ENCODE assay signal across 15 mouse cellular contexts in the genomic region with DNA sequence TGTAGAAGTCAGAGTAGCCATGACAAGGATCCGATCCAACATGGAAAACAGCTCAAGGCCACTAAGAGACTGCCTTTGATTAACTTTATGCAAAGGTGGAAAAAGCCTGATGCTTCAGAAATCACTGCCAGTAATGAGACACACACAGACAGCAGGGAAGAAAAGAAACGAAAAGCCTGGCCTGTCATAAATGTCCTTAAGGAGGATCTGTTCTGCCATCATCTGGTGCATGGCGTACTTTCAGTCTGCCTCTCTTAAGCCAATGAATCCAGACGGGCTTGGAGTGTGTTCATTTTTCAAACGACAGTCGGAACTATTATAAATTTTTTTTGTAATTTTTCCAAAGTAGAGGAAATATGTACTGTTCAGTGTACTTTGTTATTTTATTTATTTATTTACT.
DNase-seq lines count a peak whose midpoint lies in the region; ATAC-seq and TF ChIP-seq lines count a peak whose summit lies in the region.
"Had no signal": no experiment of that assay in that cellular context is flagged by ENCODE, and none has a peak within 500 bp of the region (broad histone marks: within the 10 kb centered on the region; RNA-seq: fewer than 3 reads in every experiment).

No protein-coding gene starts in this region.

- intact Hi-C loops in heart, adult 2 months (cut with DNase I), result no loop called here
- intact Hi-C loops in heart, postnatal 36 days (cut with DNase I), result no loop called here

- DNase-seq in heart, adult 2 months, result no peak
- DNase-seq in heart, embryonic 10.5 days (ENCODE audit: low spot score), result no peak
- DNase-seq in lung, adult 18-20 months, result no peak
- DNase-seq in right cerebral cortex, adult 2 months (ENCODE audit: low spot score in 2 of 2), result no peak
- no peak for DNase-seq in heart, postnatal 36 days
- DNase-seq: heart, adult 18-20 months; kidney, adult 18-20 months; right cerebral cortex, postnatal 14 days; thymus, postnatal 4 days had no signal

- H3K79me2 ChIP-seq in heart, adult 2 months (replicated peaks; ENCODE audit: control insufficient read depth, insufficient read depth, low read length), result peaks cover 1% of the 10 kb centered on the region; the same call in 1 of the 2 replicates

- H3K9ac ChIP-seq in heart, adult 2 months (ENCODE audit: low read depth, low read length), result no peak overlapping the region
- H3K9ac ChIP-seq in lung, embryonic 16.5 days (ENCODE audit: low read length), result no peak overlapping the region
- H3K9ac ChIP-seq in midbrain, embryonic 16.5 days (ENCODE audit: low read depth, low read length), result no peak overlapping the region
- H3K9ac ChIP-seq: limb, embryonic 15.5 days; neural tube, embryonic 12.5 days had no signal

- ATAC-seq in lung, embryonic 16.5 days (ENCODE audit: low read depth), result peak; percentile 53; the same call in 1 of the 2 replicates
- ATAC-seq in midbrain, embryonic 16.5 days, result peak; percentile 75

- H3K27ac ChIP-seq in heart, adult 2 months, result no peak overlapping the region
- H3K27ac ChIP-seq in heart, embryonic 10.5 days, result no peak overlapping the region
- no peak overlapping the region for H3K27ac ChIP-seq in lung, embryonic 16.5 days (ENCODE audit: low read length)
- no peak overlapping the region for H3K27ac ChIP-seq in cortical plate, adult 2 months (ENCODE audit: insufficient read depth, low read length)
- 0 out of 2 replicates have a peak overlapping the region, but pooled peaks have one; percentile 19 for H3K27ac ChIP-seq in midbrain, embryonic 16.5 days (ENCODE audit: low read length)
- H3K27ac ChIP-seq: limb, embryonic 15.5 days; neural tube, embryonic 12.5 days had no signal

- H3K36me3 ChIP-seq in heart, adult 2 months (ENCODE audit: control insufficient read depth, insufficient read depth, low read length), result peaks cover 2% of the 10 kb centered on the region; the same call in 1 of the 2 replicates
- H3K36me3 ChIP-seq in heart, embryonic 10.5 days, result no peaks in the 10 kb centered on the region
- H3K36me3 ChIP-seq in lung, embryonic 16.5 days (ENCODE audit: control insufficient read depth, insufficient read depth, low read length), result no peaks in the 10 kb centered on the region
- H3K36me3 ChIP-seq in midbrain, embryonic 16.5 days (ENCODE audit: control insufficient read depth, insufficient read depth, low read length), result no peaks in the 10 kb centered on the region
- H3K36me3 ChIP-seq: limb, embryonic 15.5 days; neural tube, embryonic 12.5 days had no signal

- H3K4me3 ChIP-seq in heart, adult 2 months, result no peak overlapping the region
- no peak overlapping the region for H3K4me3 ChIP-seq in heart, embryonic 10.5 days
- no peak overlapping the region for H3K4me3 ChIP-seq in lung, embryonic 16.5 days (ENCODE audit: low read length)
- H3K4me3 ChIP-seq in cortical plate, adult 2 months (ENCODE audit: insufficient read depth, low read length), result no peak overlapping the region
- H3K4me3 ChIP-seq in midbrain, embryonic 16.5 days (ENCODE audit: low read depth, low read length), result no peak overlapping the region
- H3K4me3 ChIP-seq: erythroblast, embryonic 14.5 days; limb, embryonic 15.5 days; neural tube, embryonic 12.5 days had no signal

- H3K4me1 ChIP-seq in heart, adult 2 months (ENCODE audit: control insufficient read depth, insufficient read depth, low read length), result peaks cover 11% of the 10 kb centered on the region
- peaks cover 20% of the 10 kb centered on the region for H3K4me1 ChIP-seq in heart, embryonic 10.5 days
- peaks cover 10% of the 10 kb centered on the region for H3K4me1 ChIP-seq in lung, embryonic 16.5 days (replicated peaks; ENCODE audit: control insufficient read depth, insufficient read depth, low read length)
- H3K4me1 ChIP-seq in cortical plate, adult 2 months (ENCODE audit: control insufficient read depth, insufficient read depth, low read length), result no peaks in the 10 kb centered on the region
- peaks cover 11% of the 10 kb centered on the region for H3K4me1 ChIP-seq in midbrain, embryonic 16.5 days (ENCODE audit: control insufficient read depth, insufficient read depth, low read length)

- TF ChIP-seq POLR2A in heart, adult 2 months (IDR thresholded peaks at IDR 0.05; ENCODE audit: insufficient read depth, low read depth, low read length), result no peak
- no peak for TF ChIP-seq POLR2A in cortical plate, adult 2 months (IDR thresholded peaks at IDR 0.05; ENCODE audit: extremely low read depth, insufficient read depth, low read length)

- TF ChIP-seq CTCF in heart, adult 2 months (IDR thresholded peaks at IDR 0.05), result peak; percentile 26
- peak; percentile 34; the same call in 1 of the 2 replicates for TF ChIP-seq CTCF in cortical plate, adult 2 months (IDR thresholded peaks at IDR 0.05; ENCODE audit: extremely low read depth, insufficient read depth, low read length)

- no peak overlapping the region for H3K4me2 ChIP-seq in lung, embryonic 16.5 days (ENCODE audit: low read depth, low read length)
- H3K4me2 ChIP-seq in midbrain, embryonic 16.5 days (ENCODE audit: low read length), result no peak overlapping the region
- H3K4me2 ChIP-seq: limb, embryonic 15.5 days; neural tube, embryonic 12.5 days had no signal

- H3K27me3 ChIP-seq in heart, adult 2 months (ENCODE audit: control insufficient read depth, insufficient read depth, low read length), result no peaks in the 10 kb centered on the region
- peaks cover 1% of the 10 kb centered on the region; the same call in 1 of the 2 replicates for H3K27me3 ChIP-seq in heart, embryonic 10.5 days (ENCODE audit: insufficient read depth, poor library complexity, severe bottlenecking)
- no peaks in the 10 kb centered on the region for H3K27me3 ChIP-seq in lung, embryonic 16.5 days (ENCODE audit: control insufficient read depth, insufficient read depth, low read depth, low read length)
- H3K27me3 ChIP-seq in midbrain, embryonic 16.5 days (ENCODE audit: control insufficient read depth, insufficient read depth, low read depth, low read length), result no peaks in the 10 kb centered on the region
- H3K27me3 ChIP-seq: limb, embryonic 15.5 days; neural tube, embryonic 12.5 days had no signal

- no peaks in the 10 kb centered on the region for H3K9me3 ChIP-seq in heart, embryonic 10.5 days
- H3K9me3 ChIP-seq in lung, embryonic 16.5 days (ENCODE audit: control insufficient read depth, low read length), result no peaks in the 10 kb centered on the region
- H3K9me3 ChIP-seq in midbrain, embryonic 16.5 days (replicated peaks; ENCODE audit: control insufficient read depth, low read length, poor library complexity, severe bottlenecking), result no peaks in the 10 kb centered on the region
- H3K9me3 ChIP-seq: limb, embryonic 15.5 days; neural tube, embryonic 12.5 days had no signal

- no peak for TF ChIP-seq EP300 in heart, adult 2 months (IDR thresholded peaks at IDR 0.05; ENCODE audit: insufficient read depth, low read depth, low read length)

- 81% methylated on average over 6 of the region's 6 CpGs for WGBS in heart, adult 2 months
- WGBS in heart, embryonic 10.5 days, result 82% methylated on average over 6 of the region's 6 CpGs
- WGBS in lung, embryonic 16.5 days, result 42% methylated on average over 6 of the region's 6 CpGs
- WGBS in midbrain, embryonic 16.5 days, result 37% methylated on average over 6 of the region's 6 CpGs
